Mouse (Mus musculus): Measurements from ENCODE around the gene Daam2. TPM values are rescaled to one million over a fixed set of nuclear protein-coding genes. Genes with fewer than 3 reads are reported as not detected.
A peak's percentile ranks its signal among the peaks of the same experiment; 100 is the strongest.

Daam2 gene
- polyA plus RNA-seq, 1 experiment from 2014 or later = 3.1 TPM

- WGBS = 43% methylated on average over 4 of the region's 4 CpGs
- Histone ChIP-seq H3K27ac (peak overlapping the region; percentile 43; the same call in 1 of the 2 replicates), H3K9ac (peak overlapping the region; percentile 58; the same call in 1 of the 2 replicates), H3K36me3 (replicated peaks; ENCODE audit: control insufficient read depth, insufficient read depth) (no peaks in the 10 kb centered on the region), H3K4me1 (replicated peaks; ENCODE audit: control insufficient read depth, insufficient read depth, low read length) (peaks cover 9% of the 10 kb centered on the region), H3K9me3 (ENCODE audit: control insufficient read depth, low read length) (no peaks in the 10 kb centered on the region), H3K4me3 (replicated peaks; ENCODE audit: low read length) (peak overlapping the region; percentile 41), H3K4me2 (replicated peaks) (peak overlapping the region; percentile 87), H3K27me3 (ENCODE audit: control insufficient read depth, insufficient read depth, low read length) (peaks cover 7% of the 10 kb centered on the region; the same call in 1 of the 2 replicates)
- DNase-seq (ENCODE audit: low spot score) (no peak), ATAC-seq (ENCODE audit: low FRiP score) (no peak)
These were observed 745 bp downstream of the Daam2 start for GRCm38 (mm10) chr17:49563416-49563780.

DNA sequence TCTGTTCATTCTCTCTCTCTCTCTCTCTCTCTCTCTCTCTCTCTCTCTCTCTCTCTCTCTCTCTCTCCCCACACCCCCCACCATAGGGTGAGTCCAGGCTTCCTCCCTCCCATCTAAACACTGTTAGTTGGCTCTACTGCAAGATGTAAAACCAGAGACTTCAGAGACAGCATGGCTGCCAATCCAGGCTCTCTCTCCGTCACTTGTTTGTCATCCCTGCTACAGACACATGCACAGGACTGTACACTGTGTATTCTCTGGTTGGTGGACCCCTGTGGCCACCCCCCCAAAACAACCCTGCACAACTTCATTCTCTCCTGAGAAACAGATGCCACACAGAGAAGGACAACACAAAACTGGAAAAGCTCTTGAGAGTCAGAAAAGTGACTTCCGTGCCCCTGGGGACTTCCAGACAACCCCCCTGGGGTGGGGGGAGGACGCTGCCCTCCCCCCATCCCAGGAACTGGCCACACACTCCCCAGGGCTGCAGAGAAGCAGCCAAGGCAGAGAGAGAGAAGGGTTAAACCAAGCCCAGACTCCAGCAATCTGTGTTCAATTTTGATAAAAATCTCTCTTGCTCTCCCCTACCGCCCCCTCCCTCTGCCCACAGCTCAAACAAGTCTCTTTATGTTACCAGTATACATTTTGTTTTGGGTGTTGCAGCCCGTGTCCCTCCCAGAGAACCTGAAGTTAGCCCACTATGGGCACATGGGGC, 1.3 kb downstream of the Daam2 start:
- H3K9ac ChIP-seq = peak overlapping the region; percentile 58; the same call in 1 of the 2 replicates
- peaks cover 9% of the 10 kb centered on the region for H3K4me1 ChIP-seq (replicated peaks; ENCODE audit: control insufficient read depth, insufficient read depth, low read length)
- H3K9me3 ChIP-seq (ENCODE audit: control insufficient read depth, low read length) = no peaks in the 10 kb centered on the region
- ATAC-seq (ENCODE audit: low FRiP score) (no peak), DNase-seq (ENCODE audit: low spot score) (no peak)
- no peak overlapping the region for H3K27ac ChIP-seq
- H3K36me3 ChIP-seq (replicated peaks; ENCODE audit: control insufficient read depth, insufficient read depth) = no peaks in the 10 kb centered on the region
- H3K4me2 ChIP-seq (replicated peaks) = peak overlapping the region; percentile 87
- H3K27me3 ChIP-seq (ENCODE audit: control insufficient read depth, insufficient read depth, low read length) = peaks cover 7% of the 10 kb centered on the region; the same call in 1 of the 2 replicates
- WGBS = 37% methylated on average over 5 of the region's 5 CpGs
- H3K4me3 ChIP-seq (replicated peaks; ENCODE audit: low read length) = peak overlapping the region; percentile 41

DNA sequence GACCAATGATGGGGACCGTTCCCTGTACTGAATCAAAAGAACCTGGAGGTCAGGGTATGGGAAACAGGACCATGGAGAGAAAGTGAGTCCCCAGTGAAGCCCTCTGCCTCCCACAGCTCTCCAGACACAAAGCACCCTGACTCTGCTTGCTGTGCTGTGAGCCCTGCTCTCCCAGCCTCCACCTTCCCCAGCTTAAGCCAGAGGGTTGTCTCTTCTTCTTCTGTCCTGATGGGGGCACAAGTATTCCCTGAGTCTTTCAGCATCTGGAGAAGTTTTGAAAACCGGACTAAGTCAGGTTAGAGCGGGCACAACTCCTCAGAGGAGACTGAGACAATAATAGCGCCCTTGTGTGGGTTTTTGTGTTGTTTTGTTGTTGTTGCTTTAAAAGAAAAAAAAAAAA, 2.2 kb downstream of the Daam2 start:
- DNase-seq (ENCODE audit: low spot score) = no peak
- H3K4me1 ChIP-seq (replicated peaks; ENCODE audit: control insufficient read depth, insufficient read depth, low read length) = peaks cover 9% of the 10 kb centered on the region
- no peak overlapping the region for H3K27ac ChIP-seq
- peaks cover 7% of the 10 kb centered on the region; the same call in 1 of the 2 replicates for H3K27me3 ChIP-seq (ENCODE audit: control insufficient read depth, insufficient read depth, low read length)
- no peaks in the 10 kb centered on the region for H3K9me3 ChIP-seq (ENCODE audit: control insufficient read depth, low read length)
- H3K4me2 ChIP-seq (replicated peaks) = peak overlapping the region; percentile 87
- ATAC-seq (ENCODE audit: low FRiP score) = no peak
- 58% methylated on average over 4 of the region's 4 CpGs for WGBS
- no peak overlapping the region for H3K9ac ChIP-seq
- peak overlapping the region; percentile 41 for H3K4me3 ChIP-seq (replicated peaks; ENCODE audit: low read length)
- no peaks in the 10 kb centered on the region for H3K36me3 ChIP-seq (replicated peaks; ENCODE audit: control insufficient read depth, insufficient read depth)

- Histone ChIP-seq H3K4me3 (replicated peaks; ENCODE audit: low read length) (no peak overlapping the region), H3K36me3 (replicated peaks; ENCODE audit: control insufficient read depth, insufficient read depth) (no peaks in the 10 kb centered on the region), H3K27me3 (ENCODE audit: control insufficient read depth, insufficient read depth, low read length) (peaks cover 7% of the 10 kb centered on the region; the same call in 1 of the 2 replicates), H3K9ac (no peak overlapping the region), H3K4me2 (replicated peaks) (no peak overlapping the region), H3K27ac (no peak overlapping the region), H3K4me1 (replicated peaks; ENCODE audit: control insufficient read depth, insufficient read depth, low read length) (peaks cover 9% of the 10 kb centered on the region), H3K9me3 (ENCODE audit: control insufficient read depth, low read length) (no peaks in the 10 kb centered on the region)
- 28% methylated on average over 5 of the region's 5 CpGs for WGBS
- no peak for ATAC-seq (ENCODE audit: low FRiP score)
- DNase-seq (ENCODE audit: low spot score) = no peak
These were observed 4.3 kb downstream of the Daam2 start for GRCm38 (mm10) chr17:49559786-49560289.

GRCm38 (mm10) chr17:49556169-49556568, 8.0 kb downstream of the Daam2 start:
- 96% methylated on average over 3 of the region's 3 CpGs for WGBS

DNA sequence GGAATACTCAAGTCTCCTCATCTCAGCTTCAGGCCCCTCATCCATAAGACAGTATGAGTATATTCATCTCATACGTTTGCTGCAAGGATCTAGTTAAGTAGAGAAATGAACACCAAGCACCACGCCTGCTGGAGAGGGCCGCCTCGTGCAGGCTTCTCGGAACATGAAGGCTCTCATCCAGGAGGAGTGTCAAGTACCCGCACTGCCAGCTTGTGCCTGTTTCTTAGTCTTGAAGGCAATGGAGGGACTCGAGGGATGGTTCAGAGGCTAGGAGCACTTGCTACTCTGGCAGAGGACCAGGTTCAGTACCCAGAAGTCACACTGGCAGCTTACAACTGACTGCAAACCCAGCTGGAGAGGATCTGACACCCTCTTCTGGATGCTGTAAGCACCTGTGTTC, 12.2 kb downstream of the Daam2 start:
- WGBS = 92% methylated on average over 7 of the region's 7 CpGs
- ATAC-seq (ENCODE audit: low FRiP score) (no peak), DNase-seq (ENCODE audit: low spot score) (no peak)
- Histone ChIP-seq H3K9ac (no peak overlapping the region), H3K27ac (no peak overlapping the region), H3K36me3 (replicated peaks; ENCODE audit: control insufficient read depth, insufficient read depth) (no peaks in the 10 kb centered on the region), H3K4me3 (replicated peaks; ENCODE audit: low read length) (no peak overlapping the region), H3K4me2 (replicated peaks) (no peak overlapping the region), H3K27me3 (ENCODE audit: control insufficient read depth, insufficient read depth, low read length) (no peaks in the 10 kb centered on the region), H3K9me3 (ENCODE audit: control insufficient read depth, low read length) (no peaks in the 10 kb centered on the region), H3K4me1 (replicated peaks; ENCODE audit: control insufficient read depth, insufficient read depth, low read length) (no peaks in the 10 kb centered on the region)

More at GRCm38 (mm10) chr17:49556169-49556568, 8.0 kb downstream of the Daam2 start:
- no peak overlapping the region for H3K4me2 ChIP-seq (replicated peaks)
- H3K27me3 ChIP-seq (ENCODE audit: control insufficient read depth, insufficient read depth, low read length) = no peaks in the 10 kb centered on the region
- DNase-seq (ENCODE audit: low spot score) (no peak), ATAC-seq (ENCODE audit: low FRiP score) (no peak)
- H3K36me3 ChIP-seq (replicated peaks; ENCODE audit: control insufficient read depth, insufficient read depth) = no peaks in the 10 kb centered on the region
- no peak overlapping the region for H3K9ac ChIP-seq
- no peaks in the 10 kb centered on the region for H3K4me1 ChIP-seq (replicated peaks; ENCODE audit: control insufficient read depth, insufficient read depth, low read length)
- no peaks in the 10 kb centered on the region for H3K9me3 ChIP-seq (ENCODE audit: control insufficient read depth, low read length)
- no peak overlapping the region for H3K27ac ChIP-seq
- H3K4me3 ChIP-seq (replicated peaks; ENCODE audit: low read length) = no peak overlapping the region

DNA sequence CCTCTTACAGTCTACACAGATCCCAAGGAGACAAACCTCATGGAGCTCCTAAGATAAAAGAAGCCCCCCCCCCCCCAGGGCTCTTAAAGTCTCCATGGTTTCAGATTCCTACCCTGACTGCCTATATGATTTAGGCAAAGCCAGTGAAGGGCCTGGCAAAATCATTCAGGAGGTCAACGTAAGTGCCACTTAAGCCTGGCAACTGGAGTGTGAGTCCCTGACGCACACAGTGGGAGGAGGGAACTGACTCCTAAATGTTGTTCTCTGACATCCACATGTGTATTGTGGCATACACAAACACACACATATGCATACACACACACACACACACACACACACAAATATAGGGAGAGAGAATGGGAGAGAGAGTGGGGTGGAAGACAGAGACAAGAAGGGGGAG, 12.7 kb downstream of the Daam2 start:
- 81% methylated on average over 2 of the region's 2 CpGs for WGBS
- no peak for ATAC-seq (ENCODE audit: low FRiP score)

GRCm38 (mm10) chr17:49545997-49546396, 18.1 kb downstream of the Daam2 start:
- H3K9me3 ChIP-seq (ENCODE audit: control insufficient read depth, low read length) = no peaks in the 10 kb centered on the region
- H3K36me3 ChIP-seq (replicated peaks; ENCODE audit: control insufficient read depth, insufficient read depth) = no peaks in the 10 kb centered on the region
- H3K4me2 ChIP-seq (replicated peaks) = no peak overlapping the region
- no peak for ATAC-seq (ENCODE audit: low FRiP score)
- no peak overlapping the region for H3K27ac ChIP-seq
- no peaks in the 10 kb centered on the region for H3K27me3 ChIP-seq (ENCODE audit: control insufficient read depth, insufficient read depth, low read length)
- no peaks in the 10 kb centered on the region for H3K4me1 ChIP-seq (replicated peaks; ENCODE audit: control insufficient read depth, insufficient read depth, low read length)
- DNase-seq (ENCODE audit: low spot score) = no peak
- H3K4me3 ChIP-seq (replicated peaks; ENCODE audit: low read length) = no peak overlapping the region
- WGBS = 69% methylated on average over 4 of the region's 4 CpGs
- H3K9ac ChIP-seq = no peak overlapping the region

More for the DNA sequence above, 12.7 kb downstream of the Daam2 start:
- no peak overlapping the region for H3K9ac ChIP-seq
- no peak overlapping the region for H3K4me2 ChIP-seq (replicated peaks)
- no peaks in the 10 kb centered on the region for H3K4me1 ChIP-seq (replicated peaks; ENCODE audit: control insufficient read depth, insufficient read depth, low read length)
- no peak for DNase-seq (ENCODE audit: low spot score)
- H3K4me3 ChIP-seq (replicated peaks; ENCODE audit: low read length) = no peak overlapping the region
- H3K27ac ChIP-seq = no peak overlapping the region
- no peaks in the 10 kb centered on the region for H3K27me3 ChIP-seq (ENCODE audit: control insufficient read depth, insufficient read depth, low read length)
- H3K9me3 ChIP-seq (ENCODE audit: control insufficient read depth, low read length) = no peaks in the 10 kb centered on the region
- H3K36me3 ChIP-seq (replicated peaks; ENCODE audit: control insufficient read depth, insufficient read depth) = no peaks in the 10 kb centered on the region

DNA sequence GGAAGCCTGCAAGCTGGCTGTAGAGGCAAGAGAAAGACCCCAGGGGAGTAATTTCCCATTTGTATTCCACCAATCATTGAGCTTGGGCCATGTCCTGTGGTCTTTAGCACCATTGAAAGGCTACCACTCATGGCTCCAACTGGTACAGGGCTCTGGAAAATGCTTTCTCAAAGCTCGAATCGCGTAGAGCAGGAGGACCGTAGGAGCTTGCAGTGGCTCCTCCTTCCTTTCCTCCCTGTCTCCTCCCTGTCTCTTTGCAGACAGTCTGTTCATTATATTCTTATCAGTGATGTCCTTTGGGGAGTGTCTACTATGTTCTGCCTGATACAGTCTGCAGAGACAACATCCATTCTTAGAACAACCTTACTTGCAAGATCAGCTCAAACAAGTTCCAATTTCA, 18.7 kb downstream of the Daam2 start:
- H3K27me3 ChIP-seq (ENCODE audit: control insufficient read depth, insufficient read depth, low read length) = no peaks in the 10 kb centered on the region
- H3K9me3 ChIP-seq (ENCODE audit: control insufficient read depth, low read length) = no peaks in the 10 kb centered on the region
- H3K36me3 ChIP-seq (replicated peaks; ENCODE audit: control insufficient read depth, insufficient read depth) = no peaks in the 10 kb centered on the region
- H3K27ac ChIP-seq = no peak overlapping the region
- H3K9ac ChIP-seq = no peak overlapping the region
- no peak overlapping the region for H3K4me3 ChIP-seq (replicated peaks; ENCODE audit: low read length)
- WGBS = 61% methylated on average over 4 of the region's 4 CpGs
- no peak for ATAC-seq (ENCODE audit: low FRiP score)
- H3K4me2 ChIP-seq (replicated peaks) = no peak overlapping the region
- no peaks in the 10 kb centered on the region for H3K4me1 ChIP-seq (replicated peaks; ENCODE audit: control insufficient read depth, insufficient read depth, low read length)
- no peak for DNase-seq (ENCODE audit: low spot score)
